Mouse (Mus musculus) thymus, postnatal 36 days (tissue): Measurements from ENCODE around the gene Ndufa6.
A peak's percentile ranks its signal among the peaks of the same experiment; 100 is the strongest.
"Not testable (repeated sequence)": the region's sequence is repeated elsewhere in the genome, so short reads cannot be mapped to it uniquely, and the experiment has no call there.

Experiments used
- DNase-seq, 2 experiments: peaks; one replicate each; pipeline ENCODE4 v3.0.0; 2022; ENCODE audit warnings: mixed read lengths in 2 of 2

Gene Ndufa6

GRCm38 (mm10) chr15:82364561-82364960 is 10.4 kb upstream of the Ndufa6 start:
- DNase-seq, result not testable (repeated sequence)

GRCm38 (mm10) chr15:82363801-82364200 is 9.7 kb upstream of the Ndufa6 start:
- not testable (repeated sequence) for DNase-seq

- no peak for DNase-seq
These were observed 8.1 kb upstream of the Ndufa6 start for GRCm38 (mm10) chr15:82362234-82362633.

GRCm38 (mm10) chr15:82361459-82362018 is 7.4 kb upstream of the Ndufa6 start:
- peak; percentile 35 to 52 for DNase-seq

GRCm38 (mm10) chr15:82358431-82359260 is 4.5 kb upstream of the Ndufa6 start:
- DNase-seq, result no peak

GRCm38 (mm10) chr15:82353745-82354113 is 393 bp downstream of the Ndufa6 start:
- no peak for DNase-seq

GRCm38 (mm10) chr15:82353078-82353744 is 911 bp downstream of the Ndufa6 start:
- peak in 1 of 2 experiments; percentile 25 for DNase-seq

- DNase-seq, result no peak
These were observed 2.6 kb downstream of the Ndufa6 start for GRCm38 (mm10) chr15:82351480-82351879.

- no peak for DNase-seq
These were observed 3.8 kb downstream of the Ndufa6 start for GRCm38 (mm10) chr15:82350349-82350748.

- DNase-seq, result no peak
These were observed 5.2 kb downstream of the Ndufa6 start for GRCm38 (mm10) chr15:82348999-82349341.

GRCm38 (mm10) chr15:82348258-82348998 is 5.7 kb downstream of the Ndufa6 start:
- DNase-seq, result no peak

- DNase-seq, result no peak
These were observed 6.3 kb downstream of the Ndufa6 start for GRCm38 (mm10) chr15:82347852-82348251.

GRCm38 (mm10) chr15:82347303-82347676 is 6.8 kb downstream of the Ndufa6 start:
- no peak for DNase-seq

GRCm38 (mm10) chr15:82346580-82347302 is 7.4 kb downstream of the Ndufa6 start:
- DNase-seq, result no peak

- peak; percentile 96 to 98 for DNase-seq
These were observed 8.2 kb downstream of the Ndufa6 start for GRCm38 (mm10) chr15:82345820-82346470.

GRCm38 (mm10) chr15:82344971-82345370 is 9.2 kb downstream of the Ndufa6 start:
- DNase-seq, result no peak

- no peak for DNase-seq
These were observed 10.5 kb downstream of the Ndufa6 start for GRCm38 (mm10) chr15:82343368-82344287.

GRCm38 (mm10) chr15:82342543-82342935 is 11.6 kb downstream of the Ndufa6 start:
- DNase-seq, result no peak

- no peak for DNase-seq
These were observed 12.2 kb downstream of the Ndufa6 start for GRCm38 (mm10) chr15:82341675-82342542.

- DNase-seq, result peak in 1 of 2 experiments; percentile 51
These were observed 13.1 kb downstream of the Ndufa6 start for GRCm38 (mm10) chr15:82341036-82341501.
